Mouse (Mus musculus) embryo, embryonic 10.5 days (tissue): ENCODE measurements around the gene Vmn2r111.
"Not testable (repeated sequence)": the region's sequence is repeated elsewhere in the genome, so short reads cannot be mapped to it uniquely, and the experiment has no call there.

Source experiments
- DNase-seq: peaks from one replicate; pipeline ENCODE4 v3.0.0-alpha.2; 2015; ENCODE audit warnings: low spot score

Vmn2r111 gene

GRCm38 (mm10) chr17:22573382-22573781 lies at the start of gene Vmn2r111:
Vmn2r111 (minus strand) TSS chr17:22573482.
- DNase-seq: not testable (repeated sequence)

- not testable (repeated sequence) for DNase-seq
Observed at GRCm38 (mm10) chr17:22600651-22601050, 27.4 kb upstream of the Vmn2r111 start, which contains the start of gene Vmn2r112. Vmn2r112 (plus strand) TSS chr17:22600951.

DNA sequence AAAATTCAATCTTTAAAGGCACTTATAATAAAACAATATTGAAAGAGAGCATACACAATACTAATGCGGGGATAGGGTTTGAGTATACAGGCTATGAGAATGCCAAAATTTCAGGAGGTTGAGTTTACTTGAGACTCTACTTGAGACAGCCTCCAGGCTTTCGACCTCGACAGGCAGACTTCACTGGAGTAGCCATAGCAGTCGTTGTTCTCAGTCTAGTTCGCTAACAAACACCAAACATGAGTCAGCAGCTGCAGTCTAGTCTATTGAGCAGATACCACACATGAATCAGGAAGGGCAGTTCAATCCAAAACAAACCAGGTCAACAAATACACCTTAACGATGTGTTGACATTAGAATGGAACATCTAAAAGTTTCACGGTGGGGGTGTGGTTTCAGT lies 52.8 kb downstream of the Vmn2r111 start:
- DNase-seq: not testable (repeated sequence)

- not testable (repeated sequence) for DNase-seq
Observed at GRCm38 (mm10) chr17:22520037-22520436, 53.2 kb downstream of the Vmn2r111 start.

- no peak for DNase-seq
Observed at GRCm38 (mm10) chr17:22497120-22497519, 76.2 kb downstream of the Vmn2r111 start.
